Comparison of ENCODE assay signal across 20 mouse cellular contexts in genomic region chr9:77716009-77716408, GRCm38 (mm10).
"Had no signal": no experiment of that assay in that cellular context is flagged by ENCODE, and none has a peak within 500 bp of the region (broad histone marks: within the 10 kb centered on the region; RNA-seq: fewer than 3 reads in every experiment).

No protein-coding gene starts in this region.

- H3K36me3 ChIP-seq: liver, embryonic 15.5 days; lung, embryonic 15.5 days; midbrain, embryonic 10.5 days; midbrain, embryonic 12.5 days; neural tube, embryonic 12.5 days had no signal

- H3K9ac ChIP-seq: liver, embryonic 15.5 days; liver, postnatal 0 days; lung, embryonic 15.5 days; midbrain, embryonic 12.5 days; neural tube, embryonic 12.5 days had no signal

- H3K4me2 ChIP-seq: liver, embryonic 15.5 days; lung, embryonic 15.5 days; midbrain, embryonic 12.5 days; neural tube, embryonic 12.5 days had no signal

- H3K27ac ChIP-seq: liver, embryonic 15.5 days; lung, embryonic 15.5 days; macrophage; midbrain, embryonic 10.5 days; midbrain, embryonic 12.5 days; neural tube, embryonic 12.5 days had no signal

- DNase-seq: liver, postnatal 0 days; lung, adult 2 months; lung, postnatal 14 days; lung, postnatal 36 days; midbrain, embryonic 14.5 days; right cerebral cortex, postnatal 14 days; right cerebral cortex, postnatal 4 days; spleen, adult 18-20 months; thymus, adult 18-20 months; thymus, postnatal 14 days; thymus, postnatal 36 days had no signal

- H3K4me3 ChIP-seq: liver, embryonic 15.5 days; lung, embryonic 15.5 days; megakaryocyte, embryonic 14.5 days; midbrain, embryonic 10.5 days; midbrain, embryonic 12.5 days; neural tube, embryonic 12.5 days had no signal

- H3K4me1 ChIP-seq: midbrain, embryonic 10.5 days; midbrain, embryonic 12.5 days; neural tube, embryonic 12.5 days had no signal

- H3K27me3 ChIP-seq: liver, embryonic 15.5 days; lung, embryonic 15.5 days; midbrain, embryonic 12.5 days; neural tube, embryonic 12.5 days had no signal

- H3K9me3 ChIP-seq: liver, embryonic 15.5 days; lung, embryonic 15.5 days; megakaryocyte, embryonic 14.5 days; midbrain, embryonic 10.5 days; midbrain, embryonic 12.5 days; neural tube, embryonic 12.5 days had no signal

- ATAC-seq: liver, postnatal 0 days; lung, postnatal 0 days; midbrain, embryonic 16.5 days had no signal
